Mouse (Mus musculus) midbrain, embryonic 16.5 days (tissue): Measurements from ENCODE around the gene Rnd2. TPM values are rescaled to one million over a fixed set of nuclear protein-coding genes. Genes with fewer than 3 reads are reported as not detected.

ENCODE experiments used
- ATAC-seq: fragments of 200-750 bp; cut with Nextera tagmentation; 2 replicates; pipeline ENCODE4 v1.8.0; 2017; ENCODE audit warnings: moderate TSS enrichment
- H3K27ac ChIP-seq: fragments of 300-500 bp; sonication (generic); 2 replicates; pipeline ENCODE4 v1.5.1; 2014; ENCODE audit warnings: mild to moderate bottlenecking, low read length, mixed read lengths
- H3K27me3 ChIP-seq: fragments of 300-500 bp; sonication (generic); 2 replicates; pipeline ENCODE4 v1.6.1; 2014; ENCODE audit warnings: low read depth, low read length, mixed read lengths; ENCODE audit not compliant: control insufficient read depth, insufficient read depth
- H3K36me3 ChIP-seq: fragments of 300-500 bp; sonication (generic); 2 replicates; pipeline ENCODE4 v1.6.1; 2014; ENCODE audit warnings: mild to moderate bottlenecking, low read length, moderate library complexity, mixed read lengths; ENCODE audit not compliant: control insufficient read depth, insufficient read depth
- H3K4me1 ChIP-seq: fragments of 300-500 bp; sonication (generic); 2 replicates; pipeline ENCODE4 v1.6.1; 2014; ENCODE audit warnings: mild to moderate bottlenecking, low read length, mixed read lengths; ENCODE audit not compliant: control insufficient read depth, insufficient read depth
- H3K4me2 ChIP-seq: fragments of 300-500 bp; sonication (generic); 2 replicates; pipeline ENCODE4 v1.6.1; 2014; ENCODE audit warnings: mild to moderate bottlenecking, low read length, mixed read lengths
- H3K4me3 ChIP-seq: fragments of 300-500 bp; sonication (generic); 2 replicates; pipeline ENCODE4 v1.5.1; 2014; ENCODE audit warnings: low read depth, mild to moderate bottlenecking, low read length, moderate library complexity, mixed read lengths
- H3K9ac ChIP-seq: fragments of 300-500 bp; sonication (generic); 2 replicates; pipeline ENCODE4 v1.6.1; 2014; ENCODE audit warnings: low read depth, low read length, mixed read lengths
- H3K9me3 ChIP-seq: fragments of 300-500 bp; sonication (generic); replicated peaks from 2 replicates; pipeline ENCODE4 v1.6.1; 2014; ENCODE audit warnings: mild to moderate bottlenecking, low read length, mixed read lengths; ENCODE audit not compliant: control insufficient read depth, poor library complexity, severe bottlenecking
- WGBS: fragments of 180-500 bp; shearing (Covaris S2); extraction: QIAGEN DNeasy Blood & Tissue Kit; methylation state at CpG from one replicate; pipeline ENCODE4 v1.1.7; 2014; 5-methylcytosine and 5-hydroxymethylcytosine counted together
- polyA plus RNA-seq: library from polyadenylated mRNA; unstranded; fragments of >200 nt; fragmentation: Nextera tagmentation; extraction: Ambion mirVana; gene quantifications from 2 replicates; pipeline ENCODE4 v1.2.1, GENCODE M21; 2015

Gene Rnd2
- polyA plus RNA-seq, 1 experiment from 2014 or later, result 76.5 TPM

DNA sequence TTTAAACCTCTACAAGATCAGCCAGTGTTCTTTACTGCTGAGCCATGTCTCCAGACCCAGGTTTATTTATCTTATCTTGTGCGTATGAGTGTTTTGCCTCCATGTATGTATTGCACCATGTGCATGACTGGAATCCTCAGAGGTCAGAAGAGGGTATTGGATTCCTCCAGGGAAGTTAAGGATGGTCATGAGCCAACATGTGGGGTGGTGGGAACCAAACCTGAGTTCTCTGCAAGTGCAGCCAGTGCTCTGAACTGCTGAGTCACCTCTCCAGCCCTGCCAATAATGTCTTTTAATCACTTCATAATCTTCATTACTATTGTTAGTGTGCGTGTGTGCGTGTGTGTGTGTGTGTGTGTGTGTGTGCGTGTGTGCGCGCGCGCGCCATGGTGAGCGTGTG is 13.3 kb upstream of the Rnd2 start:
- no peaks in the 10 kb centered on the region for H3K27me3 ChIP-seq
- no peaks in the 10 kb centered on the region for H3K9me3 ChIP-seq
- H3K4me1 ChIP-seq, result no peaks in the 10 kb centered on the region
- H3K9ac ChIP-seq, result no peak overlapping the region
- ATAC-seq, result no peak
- WGBS, result 92% methylated on average over 10 of the region's 10 CpGs
- no peaks in the 10 kb centered on the region for H3K36me3 ChIP-seq
- H3K4me3 ChIP-seq, result no peak overlapping the region
- no peak overlapping the region for H3K4me2 ChIP-seq
- H3K27ac ChIP-seq, result no peak overlapping the region

DNA sequence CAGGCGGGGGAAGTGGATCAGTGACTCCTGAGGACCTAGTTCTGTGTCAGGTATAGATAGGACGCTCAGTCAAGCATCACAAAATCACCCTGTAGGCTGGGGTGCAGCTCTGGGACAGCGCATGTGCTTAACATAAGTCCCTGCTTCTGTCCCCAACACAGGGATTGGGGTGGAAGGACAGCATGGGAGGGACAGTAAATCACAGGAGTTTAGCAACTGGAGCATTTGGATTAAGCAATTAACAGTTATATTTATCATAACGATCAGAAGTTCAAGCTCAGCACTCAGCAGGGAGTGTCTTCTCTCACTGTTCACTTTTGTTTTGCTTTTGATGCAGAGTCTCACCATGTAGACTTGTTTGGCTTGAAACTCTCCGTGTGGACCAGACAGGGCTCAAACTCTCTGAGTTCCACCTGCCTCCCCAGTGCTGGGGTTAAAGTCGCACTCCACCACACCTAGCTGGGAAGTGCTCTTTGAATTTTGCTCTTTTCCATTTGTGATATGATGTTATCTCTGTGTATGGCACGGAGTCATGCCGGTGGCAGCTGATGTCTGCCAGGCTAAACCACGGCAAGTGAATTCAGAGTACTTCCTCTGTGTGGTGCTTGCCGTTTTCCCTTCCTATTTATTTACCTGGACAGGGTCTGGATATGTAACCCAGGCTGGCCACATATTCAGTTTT is 12.6 kb upstream of the Rnd2 start:
- Histone ChIP-seq H3K4me1 (no peaks in the 10 kb centered on the region), H3K27ac (no peak overlapping the region), H3K4me2 (no peak overlapping the region), H3K36me3 (peaks cover 4% of the 10 kb centered on the region; the same call in 1 of the 2 replicates), H3K9ac (no peak overlapping the region), H3K9me3 (no peaks in the 10 kb centered on the region), H3K27me3 (no peaks in the 10 kb centered on the region), H3K4me3 (no peak overlapping the region)
- no peak for ATAC-seq
- 76% methylated on average over 10 of the region's 10 CpGs for WGBS

DNA sequence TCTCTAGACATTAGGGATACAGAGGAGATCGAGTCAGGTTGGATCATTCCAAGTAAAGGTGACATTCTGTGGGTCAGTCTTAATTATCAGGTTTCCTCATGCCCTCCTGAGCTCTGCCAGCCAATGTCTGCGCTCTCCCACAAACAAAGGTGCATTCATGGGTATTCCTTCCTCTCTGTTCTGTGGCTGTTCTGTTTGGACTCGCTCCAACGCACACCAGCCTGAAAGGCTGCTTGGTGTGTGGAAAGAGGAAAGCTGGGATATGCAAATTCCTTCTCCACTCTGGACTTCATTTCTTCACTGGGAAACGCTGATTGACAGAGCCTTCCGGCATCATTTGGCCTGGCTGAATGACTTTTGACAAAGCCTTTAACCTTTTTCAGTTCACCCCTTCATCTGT is 10.1 kb upstream of the Rnd2 start:
- no peak overlapping the region for H3K27ac ChIP-seq
- no peaks in the 10 kb centered on the region for H3K27me3 ChIP-seq
- WGBS, result 30% methylated on average over 6 of the region's 6 CpGs
- no peak; the same call in 1 of the 2 replicates for ATAC-seq
- H3K4me3 ChIP-seq, result no peak overlapping the region
- H3K9me3 ChIP-seq, result no peaks in the 10 kb centered on the region
- no peaks in the 10 kb centered on the region for H3K4me1 ChIP-seq
- no peak overlapping the region for H3K9ac ChIP-seq
- H3K4me2 ChIP-seq, result no peak overlapping the region
- peaks cover 18% of the 10 kb centered on the region for H3K36me3 ChIP-seq

DNA sequence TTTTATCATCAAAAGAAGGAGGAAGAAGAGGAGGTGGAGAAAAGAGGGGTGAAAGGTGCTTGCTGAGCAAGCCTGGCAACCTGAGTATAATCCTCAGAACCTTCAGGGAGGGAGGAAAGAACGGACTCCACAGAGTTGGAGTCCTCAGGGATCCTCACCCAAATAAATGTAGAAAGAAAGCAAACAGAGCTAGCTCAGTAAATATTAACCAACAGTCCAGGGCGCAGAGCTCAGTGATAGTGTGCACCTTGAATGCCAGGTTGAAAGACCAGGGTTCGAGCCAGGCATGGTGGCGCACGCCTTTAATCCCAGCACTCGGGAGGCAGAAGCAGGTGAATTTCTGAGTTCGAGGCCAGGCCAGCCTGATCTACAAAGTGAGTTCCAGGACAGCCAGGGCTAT is 9.2 kb upstream of the Rnd2 start:
- no peaks in the 10 kb centered on the region for H3K27me3 ChIP-seq
- peaks cover 27% of the 10 kb centered on the region for H3K36me3 ChIP-seq
- no peak overlapping the region for H3K4me3 ChIP-seq
- H3K9ac ChIP-seq, result no peak overlapping the region
- H3K27ac ChIP-seq, result no peak overlapping the region
- H3K4me2 ChIP-seq, result no peak overlapping the region
- 86% methylated on average over 7 of the region's 7 CpGs for WGBS
- no peak for ATAC-seq
- no peaks in the 10 kb centered on the region for H3K9me3 ChIP-seq
- H3K4me1 ChIP-seq, result no peaks in the 10 kb centered on the region

DNA sequence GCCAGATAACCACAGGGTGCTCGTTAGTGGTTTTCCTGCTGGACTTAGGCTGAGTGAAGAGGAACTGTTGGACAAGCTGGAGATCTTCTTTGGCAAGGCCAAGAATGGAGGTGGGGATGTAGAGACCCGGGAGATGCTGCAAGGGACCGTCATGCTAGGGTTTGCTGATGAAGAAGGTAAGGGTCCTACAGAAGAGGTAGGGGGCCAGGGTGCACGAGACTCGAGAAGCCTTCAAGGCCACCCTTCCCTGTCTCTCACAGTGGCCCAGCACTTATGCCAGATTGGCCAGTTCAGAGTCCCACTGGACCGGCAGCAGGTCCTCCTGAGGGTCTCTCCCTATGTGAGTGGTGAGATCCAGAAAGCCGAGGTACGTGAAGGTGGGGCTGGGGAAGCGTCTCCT is 7.2 kb upstream of the Rnd2 start:
- Histone ChIP-seq H3K9me3 (no peaks in the 10 kb centered on the region), H3K4me1 (peaks cover 6% of the 10 kb centered on the region), H3K4me3 (no peak overlapping the region), H3K27me3 (no peaks in the 10 kb centered on the region), H3K4me2 (no peak overlapping the region), H3K36me3 (peaks cover 42% of the 10 kb centered on the region), H3K9ac (no peak overlapping the region), H3K27ac (no peak overlapping the region)
- 95% methylated on average over 7 of the region's 9 CpGs for WGBS
- ATAC-seq, result no peak

DNA sequence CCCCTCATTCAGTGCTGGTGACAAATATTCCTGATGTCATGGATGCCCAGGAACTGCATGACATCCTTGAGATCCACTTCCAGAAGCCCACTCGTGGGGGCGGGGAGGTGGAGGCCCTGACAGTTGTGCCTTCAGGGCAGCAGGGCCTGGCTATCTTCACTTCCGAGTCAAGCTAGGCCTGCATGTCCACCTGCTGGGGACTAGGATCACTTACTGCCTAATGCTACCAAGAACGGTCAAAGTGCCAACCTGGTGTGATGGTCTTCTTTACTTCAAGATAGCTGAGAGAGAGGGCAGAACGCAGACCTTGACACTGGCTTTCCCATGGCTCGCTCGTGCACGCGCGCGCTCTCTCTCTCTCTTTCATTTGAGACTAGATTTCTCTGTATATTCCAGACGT is 6.6 kb upstream of the Rnd2 start:
- H3K27me3 ChIP-seq, result no peaks in the 10 kb centered on the region
- H3K4me3 ChIP-seq, result no peak overlapping the region
- H3K9ac ChIP-seq, result no peak overlapping the region
- no peaks in the 10 kb centered on the region for H3K9me3 ChIP-seq
- WGBS, result 84% methylated on average over 12 of the region's 12 CpGs
- ATAC-seq, result no peak
- no peak overlapping the region for H3K4me2 ChIP-seq
- H3K27ac ChIP-seq, result no peak overlapping the region
- H3K4me1 ChIP-seq, result peaks cover 12% of the 10 kb centered on the region
- H3K36me3 ChIP-seq, result peaks cover 42% of the 10 kb centered on the region

DNA sequence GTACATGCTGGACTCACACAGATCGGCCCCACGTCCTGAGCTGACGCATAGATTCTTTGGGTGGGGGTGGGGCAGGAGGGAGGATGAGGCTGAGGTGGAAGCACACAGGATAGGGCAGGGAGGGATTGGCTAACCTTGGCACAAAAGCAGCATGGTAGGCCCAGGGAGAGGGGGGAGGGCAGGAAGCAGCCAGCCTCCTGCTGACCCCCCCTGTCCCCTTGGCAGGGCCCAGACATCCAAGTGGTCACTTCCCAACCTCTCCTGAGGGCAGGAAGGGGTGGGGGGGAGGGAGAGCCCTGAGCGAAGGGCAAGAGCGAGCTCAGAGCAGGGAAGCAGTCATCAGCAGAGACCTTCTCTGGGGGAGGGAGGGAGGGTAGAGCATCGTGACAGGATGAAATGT is 5.1 kb upstream of the Rnd2 start:
- peaks cover 42% of the 10 kb centered on the region for H3K36me3 ChIP-seq
- no peak for ATAC-seq
- peaks cover 26% of the 10 kb centered on the region for H3K4me1 ChIP-seq
- H3K4me3 ChIP-seq, result no peak overlapping the region
- no peaks in the 10 kb centered on the region for H3K9me3 ChIP-seq
- H3K27me3 ChIP-seq, result no peaks in the 10 kb centered on the region
- no peak overlapping the region for H3K27ac ChIP-seq
- WGBS, result 39% methylated on average over 4 of the region's 6 CpGs
- H3K9ac ChIP-seq, result no peak overlapping the region
- no peak overlapping the region for H3K4me2 ChIP-seq

DNA sequence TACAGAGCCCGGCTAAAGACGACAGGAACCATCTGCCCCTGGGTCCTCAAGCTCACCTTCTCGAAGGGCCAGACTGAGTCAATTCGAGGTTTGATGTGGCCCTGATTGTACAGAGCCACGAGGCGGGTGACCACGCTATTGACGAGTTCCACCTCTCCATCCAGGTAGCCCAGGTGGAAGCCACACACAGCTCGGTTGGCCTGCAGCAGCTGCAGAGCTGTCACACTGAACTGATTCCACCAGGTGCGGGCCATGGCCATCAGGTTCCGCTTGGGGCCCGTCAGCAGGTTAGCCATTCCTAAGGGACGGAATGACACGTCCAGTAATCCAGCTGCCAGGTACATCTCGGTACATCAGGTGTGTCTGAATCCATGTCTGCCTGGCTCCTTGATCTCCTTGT is 4.5 kb upstream of the Rnd2 start:
- Histone ChIP-seq H3K9ac (no peak overlapping the region), H3K27ac (no peak overlapping the region), H3K4me2 (no peak overlapping the region), H3K4me1 (peaks cover 26% of the 10 kb centered on the region), H3K27me3 (no peaks in the 10 kb centered on the region), H3K4me3 (no peak overlapping the region), H3K9me3 (no peaks in the 10 kb centered on the region), H3K36me3 (peaks cover 42% of the 10 kb centered on the region)
- no peak for ATAC-seq
- 88% methylated on average over 15 of the region's 15 CpGs for WGBS

DNA sequence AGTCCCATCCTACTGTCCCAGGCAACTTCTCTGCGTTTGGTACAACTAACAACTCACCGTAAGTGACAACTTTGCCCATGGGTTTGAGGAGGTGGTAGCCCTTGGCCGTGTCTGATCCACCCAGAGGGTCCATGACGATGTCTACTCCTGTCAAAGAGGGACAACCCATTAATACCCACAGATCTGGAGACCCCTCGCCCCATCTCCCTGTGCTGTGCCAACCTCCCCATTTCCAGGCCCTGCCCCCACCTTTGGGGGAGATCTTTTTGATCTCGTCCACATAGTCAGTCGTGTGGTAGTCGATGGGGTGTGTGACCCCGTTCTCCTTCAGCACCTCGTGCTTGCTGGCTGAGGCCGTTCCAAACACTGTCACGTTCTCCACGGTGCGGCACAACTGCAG is 2.7 kb upstream of the Rnd2 start:
- no peaks in the 10 kb centered on the region for H3K27me3 ChIP-seq
- H3K9me3 ChIP-seq, result no peaks in the 10 kb centered on the region
- no peak overlapping the region for H3K4me3 ChIP-seq
- no peak for ATAC-seq
- H3K27ac ChIP-seq, result peak overlapping the region; percentile 53
- H3K4me2 ChIP-seq, result peak overlapping the region; percentile 79
- H3K4me1 ChIP-seq, result peaks cover 33% of the 10 kb centered on the region
- H3K9ac ChIP-seq, result 0 out of 2 replicates have a peak overlapping the region, but pooled peaks have one; percentile 38
- H3K36me3 ChIP-seq, result peaks cover 40% of the 10 kb centered on the region
- 58% methylated on average over 14 of the region's 14 CpGs for WGBS
